Mouse (Mus musculus): ENCODE results near the gene Htr5a. TPM values are rescaled to one million over a fixed set of nuclear protein-coding genes. Genes with fewer than 3 reads are reported as not detected.

The Htr5a gene
- total RNA-seq, 2 experiments from 2014 or later = 0.05 TPM; not detected in 1

DNA sequence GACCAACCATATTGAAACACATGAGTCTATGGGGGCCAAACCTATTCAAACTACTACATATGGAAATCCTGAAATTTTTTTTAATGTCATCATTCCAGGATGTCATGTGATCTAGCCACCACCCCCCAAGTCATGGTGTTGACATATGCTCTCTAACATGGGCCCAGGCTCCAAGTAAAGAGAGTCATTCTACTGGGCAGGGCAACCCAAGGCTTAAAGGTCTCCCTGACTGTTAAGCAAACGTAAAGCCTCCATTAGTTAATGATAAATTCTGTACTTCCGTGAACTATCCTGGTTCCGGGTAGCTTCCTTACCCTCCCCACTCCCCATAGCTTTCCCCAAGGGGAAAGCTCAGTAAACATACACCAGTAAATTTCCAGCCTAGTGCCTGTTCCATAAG is 46.1 kb downstream of the Htr5a start:
- no peak for DNase-seq

DNA sequence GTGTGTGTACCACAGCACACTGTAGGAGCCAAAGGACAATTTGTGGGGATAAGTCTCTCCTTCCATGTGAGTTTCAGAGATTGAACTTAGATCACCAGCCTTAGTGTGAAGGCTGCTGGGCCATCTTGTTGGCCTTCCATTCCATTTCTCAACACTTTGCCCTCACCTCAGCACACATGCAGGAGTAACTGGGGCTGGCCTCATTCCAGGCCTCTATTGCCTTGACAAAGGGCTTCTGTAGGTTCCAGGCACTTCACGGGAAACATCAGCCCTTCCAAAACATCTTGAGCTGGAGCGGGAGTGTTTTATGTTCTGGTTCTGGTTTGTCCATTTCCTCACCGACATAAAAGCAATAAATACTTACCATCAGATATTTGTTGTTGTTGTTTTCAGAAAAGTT is 54.0 kb downstream of the Htr5a start:
- no peak for DNase-seq

DNA sequence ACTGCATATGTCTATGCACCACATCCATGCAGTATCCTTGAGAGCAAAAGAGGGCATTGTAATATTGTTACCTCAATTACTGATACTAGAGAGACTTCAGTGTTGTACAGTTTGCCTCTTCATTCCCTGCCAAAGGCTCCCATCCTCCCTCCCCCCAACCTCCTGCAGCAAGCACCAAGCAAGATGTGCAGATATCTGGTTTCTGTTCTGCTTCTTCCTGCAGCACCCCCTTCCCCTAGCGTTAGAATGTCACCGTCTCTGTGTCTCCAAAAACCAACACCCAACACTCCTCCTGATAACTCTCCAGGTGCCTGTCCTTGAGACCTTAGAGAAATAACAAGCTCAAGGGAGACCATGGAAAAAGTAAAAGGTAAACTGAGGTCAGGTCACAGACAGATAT is 57.8 kb downstream of the Htr5a start:
- no peak for DNase-seq

DNA sequence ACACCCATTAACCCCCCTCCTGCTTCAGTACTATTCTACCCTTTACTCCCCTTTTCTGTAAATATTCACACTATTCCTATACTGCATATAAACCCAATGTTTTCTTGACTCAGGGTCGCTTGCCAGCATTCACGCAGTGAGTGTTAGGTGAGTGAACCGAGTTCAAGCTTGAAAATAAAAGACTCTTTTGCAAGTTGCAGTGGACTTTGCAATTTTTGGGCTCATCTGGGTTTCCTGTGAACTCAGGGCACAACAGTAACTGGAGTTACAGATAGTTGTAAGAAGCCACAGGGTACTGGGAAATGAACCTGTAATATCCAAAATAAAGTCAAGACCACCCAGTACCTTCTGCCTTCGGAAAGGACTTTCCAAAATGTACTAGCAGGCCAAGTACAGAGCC is 58.2 kb downstream of the Htr5a start:
- DNase-seq = no peak

Other genes with a start within 250 kb of the Htr5a start
- 10 to 100 TPM; 12.5 to 21.0 TPM for gene Paxip1, start 50.5 kb upstream of the Htr5a start, total RNA-seq (2021)
- gene Insig1, start 229.2 kb downstream of the Htr5a start, total RNA-seq (2021) = 10 to 100 TPM; 20.6 to 21.3 TPM